Mouse (Mus musculus) forebrain, postnatal 0 days (tissue): ENCODE measurements around the gene Atg14. TPM values are rescaled to one million over a fixed set of nuclear protein-coding genes. Genes with fewer than 3 reads are reported as not detected.

Source experiments
- ATAC-seq: fragments of 200-750 bp; cut with Nextera tagmentation; 2 replicates; pipeline ENCODE4 v1.8.0; 2017; ENCODE audit warnings: mild to moderate bottlenecking, moderate library complexity
- DNase-seq: peaks from one replicate; pipeline ENCODE4 v3.0.0-alpha.2; 2015
- H3K27ac ChIP-seq: fragments of 300-500 bp; sonication (generic); 2 replicates; pipeline ENCODE4 v1.5.1; 2014; ENCODE audit warnings: low read depth, mild to moderate bottlenecking, antibody characterized with exemption, low read length, moderate library complexity, mixed read lengths
- H3K27me3 ChIP-seq: fragments of 300-500 bp; sonication (generic); 2 replicates; pipeline ENCODE4 v1.6.1; 2014; ENCODE audit warnings: mild to moderate bottlenecking, low read length, mixed read lengths; ENCODE audit not compliant: insufficient read depth
- H3K36me3 ChIP-seq: fragments of 300-500 bp; sonication (generic); 2 replicates; pipeline ENCODE4 v1.6.1; 2014; ENCODE audit warnings: mild to moderate bottlenecking, moderate library complexity; ENCODE audit not compliant: insufficient read depth
- H3K4me1 ChIP-seq: fragments of 300-500 bp; sonication (generic); 2 replicates; pipeline ENCODE4 v1.6.1; 2014; ENCODE audit warnings: antibody characterized with exemption; ENCODE audit not compliant: insufficient read depth
- H3K4me2 ChIP-seq: fragments of 300-500 bp; sonication (generic); 2 replicates; pipeline ENCODE4 v1.6.1; 2014; ENCODE audit warnings: low read depth, mild to moderate bottlenecking, moderate library complexity
- H3K4me3 ChIP-seq: fragments of 300-500 bp; sonication (generic); 2 replicates; pipeline ENCODE4 v1.5.1; 2014; ENCODE audit warnings: low read depth, low read length, mixed read lengths
- H3K9ac ChIP-seq: fragments of 300-500 bp; sonication (generic); 2 replicates; pipeline ENCODE4 v1.6.1; 2014; ENCODE audit warnings: mild to moderate bottlenecking
- H3K9me3 ChIP-seq: fragments of 300-500 bp; sonication (generic); 2 replicates; pipeline ENCODE4 v1.6.1; 2016; ENCODE audit warnings: low read length
- CTCF ChIP-seq: sonication (generic); IDR thresholded peaks from 2 replicates; pipeline ENCODE4 v1.5.1; 2016; ENCODE audit warnings: antibody characterized with exemption, control low read depth, low read depth
- WGBS: fragments of 180-500 bp; shearing (Covaris S2); extraction: QIAGEN DNeasy Blood & Tissue Kit; methylation state at CpG from one replicate; pipeline ENCODE4 v1.1.7; 2014; 5-methylcytosine and 5-hydroxymethylcytosine counted together
- polyA plus RNA-seq: library from polyadenylated mRNA; unstranded; fragments of >200 nt; fragmentation: Nextera tagmentation; extraction: Ambion mirVana; gene quantifications from 2 replicates; pipeline ENCODE4 v1.2.1, GENCODE M21; 2015
- total RNA-seq: library from RNA; depleted of rRNA; stranded (reverse); fragments of >200 nt; gene quantifications from 2 replicates; pipeline ENCODE4 v1.2.3, GENCODE M21; 2014

Atg14 gene
- total and polyA plus RNA-seq, 2 experiments from 2014 or later: 8.1 to 22.0 TPM

GRCm38 (mm10) chr14:47567962-47568652 is 2.3 kb downstream of the Atg14 start:
- 0% methylated on average over 46 of the region's 46 CpGs for WGBS
- H3K27ac ChIP-seq: peak overlapping the region; percentile 67
- H3K36me3 ChIP-seq: no peaks in the 10 kb centered on the region
- peak overlapping the region; percentile 89 for H3K4me3 ChIP-seq
- no peaks in the 10 kb centered on the region for H3K9me3 ChIP-seq
- DNase-seq: peak; percentile 97
- H3K4me1 ChIP-seq: peaks cover 8% of the 10 kb centered on the region; the same call in 1 of the 2 replicates
- no peaks in the 10 kb centered on the region for H3K27me3 ChIP-seq
- H3K4me2 ChIP-seq: peak overlapping the region; percentile 82
- H3K9ac ChIP-seq: peak overlapping the region; percentile 72
- no peak for TF ChIP-seq CTCF
- ATAC-seq: peak; percentile 99

- Histone ChIP-seq H3K27ac (no peak overlapping the region), H3K4me3 (no peak overlapping the region), H3K4me2 (no peak overlapping the region), H3K9ac (no peak overlapping the region), H3K27me3 (no peaks in the 10 kb centered on the region), H3K36me3 (peaks cover 10% of the 10 kb centered on the region; the same call in 1 of the 2 replicates), H3K4me1 (peaks cover 8% of the 10 kb centered on the region; the same call in 1 of the 2 replicates), H3K9me3 (no peaks in the 10 kb centered on the region)
- TF ChIP-seq CTCF: no peak
- WGBS: 86% methylated on average over 4 of the region's 4 CpGs
- ATAC-seq (no peak), DNase-seq (no peak)
These were observed 7.3 kb downstream of the Atg14 start for GRCm38 (mm10) chr14:47563106-47563505.

GRCm38 (mm10) chr14:47562530-47562929 is 7.9 kb downstream of the Atg14 start:
- WGBS: 89% methylated on average over 1 of the region's 1 CpGs
- Histone ChIP-seq H3K27ac (no peak overlapping the region), H3K36me3 (peaks cover 11% of the 10 kb centered on the region), H3K27me3 (no peaks in the 10 kb centered on the region), H3K9me3 (no peaks in the 10 kb centered on the region), H3K4me3 (no peak overlapping the region), H3K4me2 (no peak overlapping the region), H3K4me1 (peaks cover 6% of the 10 kb centered on the region; the same call in 1 of the 2 replicates), H3K9ac (no peak overlapping the region)
- ATAC-seq (no peak), DNase-seq (no peak)
- no peak for TF ChIP-seq CTCF

- DNase-seq (no peak), ATAC-seq (no peak)
- peaks cover 21% of the 10 kb centered on the region for H3K36me3 ChIP-seq
- no peaks in the 10 kb centered on the region for H3K27me3 ChIP-seq
- no peak overlapping the region for H3K9ac ChIP-seq
- no peak overlapping the region for H3K4me2 ChIP-seq
- H3K9me3 ChIP-seq: no peaks in the 10 kb centered on the region
- TF ChIP-seq CTCF: no peak
- no peak overlapping the region for H3K4me3 ChIP-seq
- WGBS: 91% methylated on average over 2 of the region's 2 CpGs
- no peak overlapping the region for H3K27ac ChIP-seq
- H3K4me1 ChIP-seq: no peaks in the 10 kb centered on the region
These were observed 9.7 kb downstream of the Atg14 start for GRCm38 (mm10) chr14:47560714-47561113.

- Histone ChIP-seq H3K36me3 (peaks cover 52% of the 10 kb centered on the region), H3K4me2 (no peak overlapping the region), H3K9me3 (no peaks in the 10 kb centered on the region), H3K4me3 (no peak overlapping the region), H3K9ac (no peak overlapping the region), H3K27ac (no peak overlapping the region), H3K4me1 (no peaks in the 10 kb centered on the region), H3K27me3 (no peaks in the 10 kb centered on the region)
- DNase-seq (no peak), ATAC-seq (no peak)
- 95% methylated on average over 5 of the region's 5 CpGs for WGBS
- TF ChIP-seq CTCF: no peak
These were observed 15.2 kb downstream of the Atg14 start for GRCm38 (mm10) chr14:47555225-47555624.

- Histone ChIP-seq H3K4me2 (no peak overlapping the region), H3K9me3 (no peaks in the 10 kb centered on the region), H3K4me1 (no peaks in the 10 kb centered on the region), H3K9ac (no peak overlapping the region), H3K4me3 (no peak overlapping the region), H3K36me3 (peaks cover 58% of the 10 kb centered on the region), H3K27ac (no peak overlapping the region), H3K27me3 (no peaks in the 10 kb centered on the region)
- ATAC-seq (no peak), DNase-seq (no peak)
- 92% methylated on average over 3 of the region's 4 CpGs for WGBS
- no peak for TF ChIP-seq CTCF
These were observed 16.2 kb downstream of the Atg14 start for GRCm38 (mm10) chr14:47554236-47554635.

- Histone ChIP-seq H3K36me3 (peaks cover 63% of the 10 kb centered on the region), H3K27ac (no peak overlapping the region), H3K4me3 (no peak overlapping the region), H3K9me3 (no peaks in the 10 kb centered on the region), H3K4me2 (no peak overlapping the region), H3K9ac (no peak overlapping the region), H3K4me1 (no peaks in the 10 kb centered on the region), H3K27me3 (no peaks in the 10 kb centered on the region)
- DNase-seq (no peak), ATAC-seq (no peak)
- WGBS: 90% methylated on average over 2 of the region's 2 CpGs
- no peak for TF ChIP-seq CTCF
These were observed 17.1 kb downstream of the Atg14 start for GRCm38 (mm10) chr14:47553380-47553779.
